Mouse (Mus musculus) layer of hippocampus, adult 9-10 months (tissue): Measurements from ENCODE around the gene Ncln.

ENCODE experiments used
- DNase-seq: peaks from one replicate; pipeline ENCODE4 v3.0.0; 2022; ENCODE audit warnings: low spot score

The Ncln gene

DNA sequence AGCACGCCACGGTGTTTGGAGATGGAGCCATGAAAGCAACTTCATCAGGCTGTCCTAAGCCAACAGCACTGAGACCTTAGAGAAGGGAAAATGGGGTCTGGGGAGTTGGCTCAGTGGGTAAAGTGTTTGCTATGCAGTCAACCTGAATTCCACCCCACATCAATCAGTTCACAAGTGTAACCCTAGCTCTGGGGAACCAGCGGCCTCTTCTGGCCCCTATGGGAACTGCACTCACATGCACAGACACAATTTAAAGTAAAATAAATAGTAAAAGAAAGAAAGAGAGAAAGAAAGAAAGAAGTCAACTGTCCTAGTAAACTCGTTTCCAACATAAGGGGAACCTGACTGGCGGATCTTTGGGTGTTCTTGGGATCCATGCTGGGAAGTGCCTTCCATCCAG lies 17.6 kb upstream of the Ncln start:
- DNase-seq, result no peak

DNA sequence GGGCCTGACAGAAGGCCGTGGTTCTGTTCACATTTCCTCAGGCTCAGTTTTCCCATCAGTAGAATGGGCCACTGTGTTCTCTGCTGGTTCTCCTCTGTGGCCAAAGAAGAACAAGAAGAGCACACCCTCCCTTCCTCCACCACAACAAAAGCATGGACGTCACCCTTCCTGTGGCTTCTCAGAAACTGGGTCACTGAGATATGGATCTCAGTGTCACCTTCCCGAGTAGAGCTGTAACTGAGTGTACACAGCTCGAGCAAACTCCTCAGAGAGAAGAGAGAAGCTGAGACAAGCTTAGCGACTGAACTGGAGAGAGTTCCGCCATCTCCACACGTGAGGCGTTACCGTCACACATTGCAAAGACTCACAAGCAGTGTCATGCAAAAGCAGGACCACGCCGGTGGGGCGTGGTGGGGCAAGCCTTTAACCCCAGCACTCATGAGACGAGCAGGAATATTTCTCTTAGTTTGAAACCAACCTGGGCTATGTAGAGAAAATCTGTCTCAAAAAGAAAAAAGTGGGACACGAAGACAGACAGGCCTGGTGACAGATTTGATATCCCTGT lies 14.1 kb upstream of the Ncln start:
- DNase-seq, result no peak

DNA sequence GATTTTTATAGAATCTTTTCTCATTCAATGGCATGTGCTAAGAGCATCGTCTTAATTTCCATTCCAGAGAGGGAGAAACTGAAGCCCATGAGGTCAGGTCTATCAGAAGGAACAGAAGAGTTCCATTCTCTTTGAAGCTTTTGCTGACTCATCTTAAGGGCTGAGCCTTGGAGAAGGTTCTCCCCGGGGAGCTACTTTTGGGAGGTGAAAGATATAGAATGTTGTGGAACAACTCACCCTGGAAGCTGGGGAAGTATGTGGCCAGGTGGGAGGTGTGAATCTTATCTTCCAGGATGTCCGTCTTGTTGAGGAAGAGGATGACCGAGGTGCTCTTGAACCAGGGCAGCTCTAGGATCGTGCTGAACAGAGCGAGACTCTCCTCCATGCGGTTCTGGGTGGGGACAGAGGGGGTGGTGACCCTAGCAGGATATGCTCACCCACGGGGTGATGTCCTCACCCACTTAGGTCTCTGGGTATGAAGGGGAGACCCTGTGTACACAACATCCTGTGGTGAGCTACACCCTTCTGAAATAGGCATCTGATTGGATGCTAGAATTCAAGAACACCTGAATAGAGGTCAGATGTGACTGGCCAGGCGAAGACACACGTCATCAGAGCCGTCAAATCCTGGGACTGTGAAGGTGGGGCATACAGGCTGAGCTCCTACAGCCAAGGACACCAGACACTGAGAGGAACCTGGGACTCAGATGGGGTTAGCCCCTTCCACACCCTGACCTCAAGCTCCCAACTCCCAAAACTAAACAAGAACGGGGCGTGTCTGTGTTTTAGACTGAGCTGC lies 11.7 kb upstream of the Ncln start:
- no peak for DNase-seq

DNA sequence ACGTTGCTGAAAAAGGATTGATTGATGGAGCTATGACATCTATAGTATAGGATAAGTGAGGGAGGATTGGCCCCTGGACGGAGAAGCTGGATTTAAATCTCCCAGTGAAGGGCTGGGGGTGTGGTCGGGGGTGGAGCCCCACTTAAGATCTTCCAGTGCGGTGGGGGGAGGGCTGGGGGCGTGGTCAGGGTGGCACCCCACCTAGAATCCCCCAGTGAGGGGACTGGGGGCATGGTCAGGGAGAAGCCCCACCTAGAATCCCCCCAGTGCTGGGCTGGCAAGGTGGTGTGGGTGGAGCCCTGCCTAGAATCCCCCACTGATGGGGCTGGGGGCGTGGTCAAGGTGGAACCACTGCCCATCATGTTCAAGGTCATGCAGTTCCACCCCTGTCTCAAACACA lies 10.9 kb upstream of the Ncln start:
- no peak for DNase-seq

DNA sequence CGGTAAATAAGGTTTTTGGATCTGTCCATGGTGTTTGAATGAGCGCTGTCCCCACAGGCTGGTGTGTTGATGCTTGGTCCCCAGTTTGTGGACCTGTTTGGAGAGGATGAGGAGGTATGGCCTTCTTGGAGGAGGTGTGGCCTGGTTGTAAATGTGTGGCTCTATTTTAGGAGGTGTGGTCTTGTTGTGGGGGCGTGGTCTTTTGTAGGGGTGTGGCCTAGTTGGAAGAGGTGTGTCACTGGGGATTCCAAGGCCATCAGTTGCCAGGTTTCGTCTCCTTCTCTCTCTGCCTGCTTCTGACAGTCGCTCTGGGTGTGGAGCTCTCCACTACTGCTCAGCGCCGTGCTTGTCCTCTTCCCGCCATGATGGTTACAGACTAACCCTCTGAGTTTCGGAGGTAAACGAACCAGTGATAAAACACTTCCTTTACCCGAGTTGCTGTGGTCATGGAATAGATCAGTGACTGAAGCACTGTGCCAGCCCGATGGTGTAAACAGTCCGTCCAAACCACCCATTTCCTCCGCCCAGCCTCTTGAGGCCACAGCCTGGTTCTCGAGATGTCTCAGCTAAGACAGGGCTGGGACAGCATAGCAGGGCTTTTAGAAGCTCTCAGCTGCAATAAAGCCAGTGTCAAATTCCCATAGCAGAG lies 8.9 kb upstream of the Ncln start:
- no peak for DNase-seq

DNA sequence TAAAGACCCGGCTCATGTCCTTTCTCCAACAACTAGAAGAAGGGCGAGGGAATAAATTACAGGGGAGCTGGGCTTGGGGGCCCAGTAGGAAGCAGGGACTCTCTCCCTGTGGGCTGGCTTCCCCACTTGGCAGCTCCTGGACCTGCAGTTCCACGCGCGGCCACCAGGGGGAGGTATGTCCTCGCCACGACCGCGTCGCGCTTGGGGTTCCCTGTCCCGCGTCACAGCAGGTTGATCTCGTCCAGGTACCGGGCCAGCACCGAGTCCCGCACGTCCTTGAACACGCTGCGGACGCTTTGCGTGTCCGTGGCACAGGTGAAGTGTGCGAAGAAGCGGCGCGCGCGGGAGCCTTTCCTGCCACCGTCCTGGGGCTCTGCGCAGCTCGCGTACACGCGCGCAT lies 6.5 kb upstream of the Ncln start:
- no peak for DNase-seq

DNA sequence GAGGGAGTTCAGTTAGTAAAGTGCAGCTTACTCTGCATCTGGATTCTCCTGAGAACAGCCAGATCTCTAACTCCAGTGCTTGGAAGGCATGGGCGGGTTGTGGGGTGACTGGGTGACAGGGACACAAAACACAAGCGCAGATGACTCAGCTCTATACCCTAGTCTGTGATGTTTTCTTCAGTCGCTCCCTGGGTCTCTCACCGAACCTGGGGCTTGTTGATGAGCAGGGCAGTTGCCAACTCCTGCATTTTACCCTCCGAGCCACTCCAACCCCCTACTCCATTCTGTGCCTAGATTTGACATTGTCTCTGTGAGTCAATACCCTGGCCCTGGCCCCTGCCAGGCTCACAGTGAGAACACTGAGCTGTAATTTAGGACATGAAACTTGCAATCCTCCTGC lies 5.7 kb upstream of the Ncln start:
- no peak for DNase-seq

DNA sequence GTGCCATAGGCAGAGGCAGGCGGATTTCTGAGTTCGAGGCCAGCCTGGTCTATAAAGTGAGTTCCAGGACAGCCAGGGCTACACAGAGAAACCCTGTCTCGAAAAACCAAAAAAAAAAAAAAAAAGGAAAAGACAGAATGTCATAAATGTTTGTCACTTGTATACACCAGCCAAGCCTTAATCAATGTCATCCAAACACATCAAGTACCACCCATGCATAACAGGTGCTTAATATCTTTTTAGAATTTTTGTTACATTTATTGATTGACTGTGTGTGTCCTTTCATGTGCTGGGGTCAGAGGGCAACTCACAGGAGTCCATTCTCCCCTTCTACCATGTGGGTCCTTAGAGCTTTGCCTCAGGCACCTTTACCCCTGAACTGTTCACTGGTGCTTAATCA lies 3.8 kb upstream of the Ncln start, which contains the start of gene S1pr4:
S1pr4 (minus strand) TSS at position 101 of the 400 bp plus-strand sequence.
- no peak for DNase-seq

DNA sequence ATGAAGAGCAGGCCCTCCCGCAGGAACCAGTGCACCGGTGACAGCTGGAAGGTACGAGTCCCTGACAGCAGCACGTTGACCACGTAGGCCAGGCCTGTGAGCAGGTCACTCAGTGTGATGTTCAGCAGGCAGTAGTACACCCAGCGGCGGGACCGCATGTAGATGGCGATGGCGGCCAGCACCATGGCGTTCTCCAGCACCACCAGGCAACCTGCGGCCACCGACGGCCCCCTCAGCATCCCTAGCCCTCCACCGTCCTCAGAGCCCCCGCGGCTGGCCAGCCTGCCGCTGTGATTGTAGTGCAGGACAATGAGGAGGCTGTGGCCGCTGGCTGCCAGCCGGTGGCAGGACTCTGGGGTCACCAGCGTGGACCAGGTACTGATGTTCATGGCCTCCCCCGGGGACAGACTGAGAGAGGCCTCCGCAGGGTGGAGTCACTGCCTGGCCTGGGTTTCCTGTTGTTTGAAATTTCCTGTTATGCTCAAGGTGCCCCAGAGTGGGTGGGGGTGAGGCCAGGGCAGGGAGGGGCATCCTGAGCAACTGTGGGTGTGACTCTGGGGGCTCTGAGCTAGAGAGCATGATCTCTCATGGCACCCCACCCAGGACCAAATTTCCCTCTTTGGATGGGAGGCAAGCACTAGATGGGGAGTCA lies 3.2 kb upstream of the Ncln start:
- no peak for DNase-seq

DNA sequence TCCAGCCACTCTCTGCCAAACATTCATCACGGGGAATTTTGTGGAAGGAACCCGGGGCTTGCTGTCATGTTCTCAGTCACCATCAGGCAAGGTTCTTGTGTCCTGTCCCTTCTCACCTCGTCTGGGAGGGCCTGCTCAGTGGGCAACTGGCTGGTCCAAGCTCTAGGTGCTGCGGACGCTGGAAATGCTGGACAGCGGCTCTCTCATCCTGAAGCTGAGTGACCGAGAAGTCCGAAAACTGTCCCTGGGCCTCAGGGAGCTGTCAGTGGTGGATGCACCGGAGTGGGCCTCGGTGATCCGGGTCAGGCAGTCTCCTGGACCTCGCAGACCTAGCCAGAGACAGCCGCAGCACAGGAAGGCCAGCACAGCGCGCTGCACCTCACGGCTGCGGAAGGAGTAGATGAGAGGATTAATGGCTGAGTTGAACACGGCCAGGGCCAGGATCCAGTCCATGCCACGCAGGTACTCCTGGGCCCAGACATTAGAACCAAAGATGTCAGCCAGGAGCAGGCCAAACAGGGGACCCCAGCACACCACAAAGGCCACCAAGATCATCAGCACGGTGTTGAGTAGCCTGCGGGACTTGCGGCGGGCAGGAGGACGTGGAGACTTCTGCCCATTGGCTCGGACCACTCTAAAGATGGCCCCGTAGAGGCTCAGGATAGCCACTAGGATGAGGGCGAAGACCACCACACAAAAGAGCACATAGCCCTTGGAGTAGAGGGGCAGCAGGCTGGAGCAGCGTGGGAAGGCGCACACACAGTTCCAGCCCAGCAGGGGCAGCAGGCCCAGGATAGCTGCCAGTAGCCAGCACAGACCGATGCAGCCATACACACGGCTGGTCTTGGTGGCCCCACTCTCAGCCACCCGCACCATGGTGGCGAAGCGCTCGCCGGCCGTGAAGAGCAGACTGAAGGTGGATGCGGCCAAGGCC lies 2.4 kb upstream of the Ncln start:
- no peak for DNase-seq

DNA sequence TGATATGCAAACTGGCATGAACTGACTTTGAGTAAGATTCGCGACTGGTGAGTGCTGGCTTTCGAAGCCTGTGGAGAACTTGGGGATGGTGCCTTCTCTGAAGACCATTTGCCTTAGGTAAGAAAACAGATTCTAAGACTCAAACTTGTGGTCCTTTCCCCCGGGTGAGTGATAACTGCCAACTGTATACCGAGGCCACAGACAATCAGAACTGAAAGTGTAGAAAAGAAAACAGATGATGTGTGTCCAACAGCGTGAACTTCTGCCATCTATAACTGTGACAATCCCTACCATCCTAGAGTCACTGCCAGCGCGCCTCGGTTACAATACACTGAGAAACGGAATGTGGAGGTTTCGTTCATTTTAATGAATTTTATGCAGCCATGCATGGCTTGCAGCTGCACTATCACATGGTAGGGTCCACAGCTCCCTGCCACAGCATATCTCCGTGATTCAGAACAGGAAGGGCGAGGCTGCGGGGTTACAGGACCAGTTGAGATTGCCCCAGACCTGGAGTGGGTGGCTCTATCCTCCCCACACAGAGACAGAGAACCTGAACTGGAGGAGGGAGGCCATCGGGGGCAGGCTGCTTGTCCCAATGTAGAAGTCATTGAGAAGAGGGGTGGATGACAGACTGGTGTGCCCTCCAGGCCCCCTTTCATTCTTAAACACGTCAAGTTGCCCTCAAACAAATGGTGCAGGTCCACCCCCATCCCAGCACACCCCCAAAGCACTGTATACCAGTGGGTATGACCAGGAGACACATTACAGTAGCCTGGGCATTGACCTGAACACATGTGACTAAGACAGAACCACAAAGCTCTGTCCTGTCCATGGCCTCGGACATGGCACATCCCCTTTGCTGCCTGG lies 1.4 kb upstream of the Ncln start:
- DNase-seq, result no peak

DNA sequence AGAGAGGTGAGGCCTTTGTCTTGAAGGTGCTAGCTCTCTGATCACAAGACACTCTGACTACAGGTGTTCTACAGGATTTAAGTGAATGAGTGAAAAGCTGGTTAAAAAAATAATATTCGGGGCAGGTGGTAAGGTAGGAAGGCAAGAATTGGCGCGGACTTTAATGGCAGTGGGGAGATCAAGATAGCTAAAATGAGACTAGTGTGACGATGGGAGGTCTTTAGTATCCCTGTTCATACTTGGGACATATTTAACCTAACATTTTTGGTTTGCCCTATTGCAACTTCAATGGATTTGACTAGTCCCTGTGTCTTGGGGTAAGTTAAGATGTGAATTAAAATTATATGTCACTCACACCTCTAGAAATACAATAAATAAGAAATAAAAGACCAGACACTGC lies 777 bp upstream of the Ncln start:
- DNase-seq, result no peak

DNA sequence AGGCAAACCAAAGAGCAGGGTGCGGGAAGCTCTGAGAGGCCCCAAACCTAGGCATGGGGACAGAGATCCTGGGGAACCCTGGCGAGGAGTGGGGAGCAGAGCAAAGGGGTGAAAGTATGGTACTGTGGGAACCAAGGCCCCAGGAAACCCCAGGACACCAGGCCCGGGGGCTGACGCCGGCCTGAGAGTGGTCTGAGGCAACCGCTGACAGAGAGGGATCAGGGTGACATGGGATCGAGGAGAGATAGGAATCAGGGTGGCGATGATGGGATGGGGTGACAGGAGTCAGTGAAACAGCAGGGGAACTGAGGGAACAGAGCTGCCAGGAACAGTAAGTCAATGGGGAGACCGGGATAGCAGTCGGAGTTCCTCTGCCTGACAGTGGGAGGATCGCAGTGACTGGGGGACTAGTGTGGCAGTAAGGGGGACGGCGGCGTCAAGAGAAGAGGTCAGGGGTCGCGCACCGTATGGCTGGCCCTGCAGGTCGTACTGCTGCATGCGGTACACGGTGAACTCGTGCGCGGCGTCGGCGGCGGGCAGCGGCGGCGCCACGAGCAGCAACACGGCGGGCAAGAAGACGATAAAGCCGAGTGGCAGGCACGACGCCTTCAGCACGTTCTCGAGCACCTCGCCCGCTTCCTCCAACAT lies 452 bp downstream of the Ncln start:
- no peak for DNase-seq

DNA sequence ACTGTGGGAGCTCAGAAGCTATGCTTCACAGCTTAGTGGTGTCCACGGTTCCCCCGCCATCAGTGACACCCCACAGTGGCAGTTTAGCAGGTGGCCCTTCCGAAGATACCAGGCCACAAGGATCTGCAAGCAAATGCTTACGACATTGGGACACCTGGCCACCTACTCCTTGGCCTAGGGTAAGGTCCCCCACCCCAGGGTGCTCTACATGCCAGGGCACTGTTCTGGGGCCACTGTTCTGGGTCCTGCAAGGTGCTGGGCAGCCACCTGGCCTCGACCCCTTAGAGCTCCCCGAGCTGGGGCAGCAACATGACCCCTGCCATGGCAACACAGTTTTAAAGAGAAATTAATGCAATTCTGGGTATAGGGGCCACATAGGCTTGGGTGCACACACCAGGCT lies 1.0 kb downstream of the Ncln start:
- no peak for DNase-seq

DNA sequence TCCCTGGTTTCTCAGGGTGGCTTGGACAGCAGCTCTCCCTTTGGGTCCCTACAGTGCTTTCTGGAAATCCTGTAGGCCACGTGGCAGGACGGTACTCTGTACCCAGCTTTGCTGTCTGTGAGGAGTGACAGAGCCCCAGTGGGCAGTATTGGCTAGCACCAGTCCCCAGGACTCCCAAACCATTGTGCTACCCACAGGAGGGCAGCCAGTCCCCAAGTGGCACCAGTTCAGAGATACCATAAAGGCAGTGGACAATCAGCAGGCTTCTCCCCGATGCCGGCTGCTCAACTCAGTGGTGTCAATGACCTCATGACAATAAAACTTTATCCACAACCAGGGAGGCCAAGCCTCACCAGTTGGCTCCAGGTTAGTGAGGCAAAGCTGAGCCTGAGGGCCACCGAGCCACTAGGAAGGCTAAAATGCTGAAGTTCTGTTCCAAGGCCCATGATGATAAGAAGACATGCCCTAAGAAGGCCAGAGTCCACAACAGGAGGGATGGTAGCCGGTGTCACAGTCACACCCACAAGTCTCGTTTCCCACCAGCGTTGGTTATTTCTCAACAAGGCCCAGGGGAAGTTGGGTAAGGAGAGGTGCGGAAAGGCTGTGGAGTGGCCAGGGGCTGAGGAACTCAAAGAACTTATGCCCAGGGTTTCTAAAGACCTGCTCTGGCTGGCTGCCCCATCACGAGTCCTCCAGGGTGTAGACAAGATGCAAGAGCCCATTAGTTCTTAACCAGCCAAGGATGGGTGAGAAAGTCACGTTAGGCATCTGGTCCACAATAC lies 1.7 kb downstream of the Ncln start:
- no peak for DNase-seq

DNA sequence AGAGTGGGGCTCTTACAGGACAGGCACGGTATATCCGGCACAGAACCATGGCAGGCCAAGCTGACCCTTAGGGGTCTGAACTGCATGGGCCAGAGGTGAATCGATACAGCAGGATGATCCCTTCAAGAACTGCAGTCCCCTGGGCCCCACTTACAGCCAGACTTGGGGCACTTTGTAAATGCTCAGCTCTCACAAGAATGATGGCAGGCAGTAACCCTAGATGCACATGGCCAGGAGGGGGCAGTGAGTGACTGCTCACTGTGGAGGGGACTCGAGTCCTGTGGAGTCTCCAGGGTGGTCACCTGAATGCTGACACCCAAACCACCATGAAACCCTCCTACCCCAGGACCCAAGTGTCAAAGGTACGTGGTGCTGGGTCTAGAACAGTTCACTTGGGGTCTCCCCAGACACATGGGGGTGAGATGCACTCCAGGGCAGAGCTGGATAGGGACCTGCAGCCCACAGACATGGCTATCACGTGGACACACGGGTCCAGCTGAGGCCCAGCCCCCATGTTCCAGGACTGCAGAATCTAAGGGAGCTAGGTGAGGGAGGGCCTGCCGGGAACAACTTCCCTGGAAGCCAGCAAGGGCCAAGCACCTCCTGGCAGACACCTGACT lies 2.5 kb downstream of the Ncln start:
- no peak for DNase-seq

DNA sequence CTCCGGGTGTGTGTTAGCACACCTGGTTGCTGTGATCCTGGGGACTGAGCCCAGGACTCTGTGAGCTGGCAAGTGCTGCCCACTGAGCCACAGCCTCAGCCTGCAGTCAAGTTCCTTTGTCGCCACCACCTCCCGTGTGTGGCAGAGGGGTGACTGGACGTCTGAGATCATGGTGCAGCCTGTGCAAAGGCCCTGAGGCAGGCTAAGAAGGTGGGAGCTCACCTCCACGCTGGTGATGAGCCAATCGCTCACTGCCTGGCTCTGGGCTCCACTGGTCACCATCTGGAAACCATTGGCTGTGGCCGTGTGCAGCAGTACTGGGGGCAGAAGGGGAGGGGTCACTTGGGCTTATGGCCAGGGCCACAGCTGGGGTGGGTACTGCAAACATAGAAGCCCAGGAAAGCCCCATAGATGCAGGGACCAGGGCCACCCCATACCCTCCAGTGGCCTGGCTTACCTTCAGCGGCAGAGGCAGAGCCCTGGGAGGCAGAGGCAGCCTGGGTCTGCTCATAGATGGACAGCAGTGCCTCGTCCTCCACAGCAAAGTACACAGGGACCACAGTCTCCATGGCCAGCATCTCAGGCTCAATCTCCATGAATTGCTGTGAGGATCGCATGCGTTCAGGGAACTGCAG lies 3.5 kb downstream of the Ncln start:
- no peak for DNase-seq

DNA sequence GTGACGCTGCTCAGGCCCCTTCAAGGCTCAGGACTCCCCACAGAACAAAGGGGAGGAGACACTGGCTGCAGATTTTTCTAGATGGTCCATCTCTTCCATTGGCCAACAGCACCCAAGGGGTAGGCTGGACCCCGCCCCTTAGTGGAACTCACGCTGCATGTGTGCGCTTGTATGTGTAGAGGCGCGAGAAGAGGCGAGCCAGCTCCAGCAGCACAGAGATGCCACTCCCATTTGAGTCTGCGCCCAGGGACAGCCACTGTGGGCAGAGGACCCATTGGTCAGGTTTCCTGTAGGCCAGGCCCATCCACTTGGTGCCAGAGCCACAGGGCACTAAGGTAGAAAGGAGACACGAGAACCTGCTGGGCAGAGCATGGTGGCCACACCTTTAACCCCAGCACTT lies 5.2 kb downstream of the Ncln start:
- no peak for DNase-seq

DNA sequence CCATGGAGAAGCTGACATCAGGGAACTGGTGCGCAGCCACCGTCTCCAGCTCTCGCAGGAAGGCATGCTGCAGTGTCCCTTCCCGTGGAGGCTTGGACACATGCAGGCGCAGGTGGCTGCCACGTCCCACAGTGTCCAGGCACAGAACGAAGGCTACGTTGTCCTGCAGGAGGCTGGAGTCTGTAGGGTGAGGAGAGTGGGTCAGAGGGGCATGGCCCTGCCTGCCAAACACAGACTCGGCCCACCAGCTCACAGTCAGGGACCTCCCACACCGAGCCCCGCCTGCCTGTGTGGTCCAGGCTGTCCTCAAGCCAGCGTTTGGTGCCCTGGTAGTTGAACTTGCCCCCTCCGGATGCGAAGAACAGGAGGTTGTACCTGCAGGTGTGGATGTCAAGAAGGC lies 6.3 kb downstream of the Ncln start:
- no peak for DNase-seq
